Mouse (Mus musculus) stomach, embryonic 16.5 days (tissue): ENCODE data around the gene Rps3. TPM values are rescaled to one million over a fixed set of nuclear protein-coding genes. Genes with fewer than 3 reads are reported as not detected.

ENCODE experiments used
- ATAC-seq: fragments of 200-750 bp; cut with Nextera tagmentation; 2 replicates; pipeline ENCODE4 v1.8.0; 2017; ENCODE audit warnings: moderate number of reproducible peaks, moderate TSS enrichment; ENCODE audit not compliant: insufficient read depth, low FRiP score
- H3K27ac ChIP-seq: fragments of 300-500 bp; sonication (generic); 2 replicates; pipeline ENCODE4 v1.5.1; 2014; ENCODE audit warnings: low read length
- H3K27me3 ChIP-seq: fragments of 300-500 bp; sonication (generic); 2 replicates; pipeline ENCODE4 v1.6.1; 2014; ENCODE audit warnings: low read length, control low read depth, mixed read lengths; ENCODE audit not compliant: control insufficient read depth, insufficient read depth
- H3K36me3 ChIP-seq: fragments of 300-500 bp; sonication (generic); 2 replicates; pipeline ENCODE4 v1.6.1; 2014; ENCODE audit warnings: low read length; ENCODE audit not compliant: control insufficient read depth, insufficient read depth
- H3K4me1 ChIP-seq: fragments of 300-500 bp; sonication (generic); 2 replicates; pipeline ENCODE4 v1.6.1; 2014; ENCODE audit warnings: low read length, control low read depth, mixed read lengths; ENCODE audit not compliant: control insufficient read depth, insufficient read depth
- H3K4me2 ChIP-seq: fragments of 300-500 bp; sonication (generic); 2 replicates; pipeline ENCODE4 v1.6.1; 2014; ENCODE audit warnings: low read depth, low read length, mixed read lengths
- H3K4me3 ChIP-seq: fragments of 300-500 bp; sonication (generic); replicated peaks from 2 replicates; pipeline ENCODE4 v1.5.1; 2014; ENCODE audit warnings: mild to moderate bottlenecking, low read length
- H3K9ac ChIP-seq: fragments of 300-500 bp; sonication (generic); 2 replicates; pipeline ENCODE4 v1.6.1; 2014; ENCODE audit warnings: low read length
- H3K9me3 ChIP-seq: fragments of 300-500 bp; sonication (generic); replicated peaks from 2 replicates; pipeline ENCODE4 v1.6.1; 2016; ENCODE audit warnings: low read length, control low read depth; ENCODE audit not compliant: control insufficient read depth
- WGBS: fragments of 180-500 bp; shearing (Covaris S2); extraction: QIAGEN DNeasy Blood & Tissue Kit; methylation state at CpG from one replicate; pipeline ENCODE4 v1.1.7; 2014; 5-methylcytosine and 5-hydroxymethylcytosine counted together
- polyA plus RNA-seq: library from polyadenylated mRNA; unstranded; fragments of >200 nt; fragmentation: Nextera tagmentation; extraction: Ambion mirVana; gene quantifications from 2 replicates; pipeline ENCODE4 v1.2.1, GENCODE M21; 2015

Gene Rps3
- polyA plus RNA-seq, 1 experiment from 2014 or later = 743 TPM

- Histone ChIP-seq H3K27me3 (no peaks in the 10 kb centered on the region), H3K9ac (peak overlapping the region; percentile 31; the same call in 1 of the 2 replicates), H3K9me3 (no peaks in the 10 kb centered on the region), H3K36me3 (no peaks in the 10 kb centered on the region), H3K4me3 (no peak overlapping the region), H3K4me2 (no peak overlapping the region), H3K27ac (peak overlapping the region; percentile 73), H3K4me1 (peaks cover 15% of the 10 kb centered on the region)
- ATAC-seq = peak; percentile 86
- 13% methylated on average over 6 of the region's 6 CpGs for WGBS
These were observed 41.9 kb downstream of the Rps3 start for GRCm38 (mm10) chr7:99441534-99442072.

GRCm38 (mm10) chr7:99438881-99439280 lies 44.7 kb downstream of the Rps3 start:
- Histone ChIP-seq H3K4me2 (no peak overlapping the region), H3K4me3 (no peak overlapping the region), H3K36me3 (no peaks in the 10 kb centered on the region), H3K9ac (no peak overlapping the region), H3K27me3 (no peaks in the 10 kb centered on the region), H3K27ac (no peak overlapping the region), H3K9me3 (no peaks in the 10 kb centered on the region), H3K4me1 (peaks cover 24% of the 10 kb centered on the region)
- no peak for ATAC-seq
- WGBS = 75% methylated on average over 10 of the region's 10 CpGs

DNA sequence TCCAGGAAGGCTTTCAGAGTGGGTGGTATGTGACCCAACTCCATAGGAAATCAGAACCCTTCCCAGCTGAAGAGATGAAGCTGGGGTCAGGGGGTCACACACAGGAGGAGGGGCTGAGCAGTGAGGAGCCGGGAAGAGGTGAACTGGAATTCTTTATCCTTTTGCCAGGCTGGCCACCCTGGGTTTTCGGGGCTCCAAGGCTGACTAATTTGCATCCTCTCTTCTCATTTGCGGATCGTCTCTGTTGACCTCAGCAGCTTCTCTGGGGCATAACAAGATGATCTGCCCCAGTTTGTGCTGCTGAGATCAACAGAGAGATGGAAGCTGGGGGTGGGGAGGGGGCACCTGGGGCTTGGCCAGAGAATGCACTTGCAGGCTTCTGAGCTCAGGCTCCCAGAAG lies 47.0 kb downstream of the Rps3 start:
- Histone ChIP-seq H3K9me3 (no peaks in the 10 kb centered on the region), H3K36me3 (no peaks in the 10 kb centered on the region), H3K4me2 (no peak overlapping the region), H3K4me3 (no peak overlapping the region), H3K4me1 (peaks cover 16% of the 10 kb centered on the region), H3K27ac (no peak overlapping the region), H3K27me3 (no peaks in the 10 kb centered on the region), H3K9ac (no peak overlapping the region)
- 28% methylated on average over 4 of the region's 4 CpGs for WGBS
- no peak for ATAC-seq

DNA sequence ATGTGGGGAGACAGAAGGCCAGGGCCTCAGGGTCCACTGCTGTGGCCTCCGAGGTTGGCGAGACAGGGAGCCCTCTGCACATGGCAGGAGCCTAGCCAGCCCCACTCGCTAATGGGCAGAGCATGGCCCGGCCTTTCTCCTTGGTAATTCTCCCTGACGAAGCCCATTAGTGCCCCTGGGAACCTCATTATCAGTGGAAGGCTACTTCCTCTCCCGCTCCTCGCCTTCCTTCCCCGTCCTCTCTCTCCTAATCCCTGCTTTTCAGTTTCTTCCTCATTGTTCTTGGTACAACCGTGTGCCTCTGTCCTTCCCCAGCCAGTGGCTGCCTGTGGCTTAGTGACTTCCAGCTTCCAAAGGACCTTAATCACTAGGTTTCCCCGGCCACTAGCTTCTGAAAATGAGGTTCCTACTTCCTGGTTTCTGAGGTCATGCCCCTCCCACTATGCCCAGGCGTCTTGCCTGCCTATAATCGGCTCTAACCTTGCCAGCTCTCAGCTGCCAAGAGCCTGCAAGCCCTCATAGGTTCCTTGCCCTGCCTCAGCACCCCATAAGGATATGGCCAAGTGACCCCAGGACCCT lies 48.8 kb downstream of the Rps3 start:
- ATAC-seq = no peak
- H3K9ac ChIP-seq = no peak overlapping the region
- no peaks in the 10 kb centered on the region for H3K36me3 ChIP-seq
- H3K27ac ChIP-seq = peak overlapping the region; percentile 53
- 41% methylated on average over 12 of the region's 12 CpGs for WGBS
- H3K9me3 ChIP-seq = no peaks in the 10 kb centered on the region
- no peaks in the 10 kb centered on the region for H3K27me3 ChIP-seq
- H3K4me3 ChIP-seq = no peak overlapping the region
- peaks cover 15% of the 10 kb centered on the region for H3K4me1 ChIP-seq
- H3K4me2 ChIP-seq = no peak overlapping the region; the same call in 1 of the 2 replicates

GRCm38 (mm10) chr7:99432863-99433262 lies 50.7 kb downstream of the Rps3 start:
- no peak overlapping the region for H3K27ac ChIP-seq
- no peaks in the 10 kb centered on the region for H3K27me3 ChIP-seq
- H3K4me2 ChIP-seq = no peak overlapping the region
- ATAC-seq = no peak
- H3K4me3 ChIP-seq = no peak overlapping the region
- peaks cover 22% of the 10 kb centered on the region for H3K4me1 ChIP-seq
- H3K36me3 ChIP-seq = no peaks in the 10 kb centered on the region
- H3K9me3 ChIP-seq = no peaks in the 10 kb centered on the region
- WGBS = 86% methylated on average over 6 of the region's 6 CpGs
- no peak overlapping the region for H3K9ac ChIP-seq

DNA sequence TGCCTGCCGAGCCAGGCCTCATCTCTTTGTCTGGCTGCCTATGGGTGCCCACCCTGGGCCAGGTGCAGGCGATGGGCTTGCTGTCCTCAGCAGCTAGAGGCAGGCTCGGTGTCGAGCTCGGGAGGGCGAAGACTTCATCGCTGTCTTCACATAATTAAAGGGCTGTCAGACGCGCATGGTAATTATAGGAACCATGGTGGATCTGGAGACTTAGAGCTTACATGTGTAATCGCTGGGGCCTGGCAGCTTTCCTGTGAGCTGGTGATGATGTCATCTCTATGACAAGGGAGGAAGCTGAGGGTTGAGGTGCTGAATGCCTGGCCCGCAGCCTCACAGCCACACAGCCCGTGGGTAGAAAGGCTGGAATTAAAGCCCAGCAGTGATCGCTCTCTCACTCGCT lies 51.3 kb downstream of the Rps3 start:
- H3K4me3 ChIP-seq = no peak overlapping the region
- no peak overlapping the region for H3K27ac ChIP-seq
- ATAC-seq = no peak
- WGBS = 70% methylated on average over 14 of the region's 14 CpGs
- no peak overlapping the region for H3K9ac ChIP-seq
- peaks cover 22% of the 10 kb centered on the region for H3K4me1 ChIP-seq
- no peaks in the 10 kb centered on the region for H3K9me3 ChIP-seq
- H3K36me3 ChIP-seq = no peaks in the 10 kb centered on the region
- no peak overlapping the region for H3K4me2 ChIP-seq
- H3K27me3 ChIP-seq = no peaks in the 10 kb centered on the region

DNA sequence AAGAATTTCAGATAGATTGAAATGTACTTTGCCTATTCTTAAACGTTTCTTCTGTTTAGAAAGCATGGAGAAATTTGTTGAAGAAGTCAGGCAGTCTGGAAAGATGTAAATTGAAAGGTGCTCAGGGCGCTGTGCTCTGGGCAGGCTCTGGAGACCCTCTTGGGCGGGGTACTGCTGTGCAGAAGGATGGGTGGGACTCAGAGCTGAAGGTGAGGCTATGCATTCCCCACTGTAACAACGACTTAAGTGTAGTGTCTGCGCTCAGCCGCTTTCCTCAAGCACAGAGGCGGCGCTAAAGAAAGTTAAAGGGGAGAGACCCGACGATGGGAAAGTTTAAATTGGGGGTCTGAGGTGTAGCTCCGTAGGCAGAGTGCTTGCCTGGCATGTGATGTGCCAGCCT lies 53.3 kb downstream of the Rps3 start:
- H3K27me3 ChIP-seq = no peaks in the 10 kb centered on the region
- no peak overlapping the region for H3K4me3 ChIP-seq
- 65% methylated on average over 11 of the region's 11 CpGs for WGBS
- no peak overlapping the region for H3K4me2 ChIP-seq
- H3K4me1 ChIP-seq = peaks cover 21% of the 10 kb centered on the region
- no peak for ATAC-seq
- peak overlapping the region; percentile 23; the same call in 1 of the 2 replicates for H3K27ac ChIP-seq
- H3K9ac ChIP-seq = no peak overlapping the region
- no peaks in the 10 kb centered on the region for H3K36me3 ChIP-seq
- H3K9me3 ChIP-seq = no peaks in the 10 kb centered on the region

DNA sequence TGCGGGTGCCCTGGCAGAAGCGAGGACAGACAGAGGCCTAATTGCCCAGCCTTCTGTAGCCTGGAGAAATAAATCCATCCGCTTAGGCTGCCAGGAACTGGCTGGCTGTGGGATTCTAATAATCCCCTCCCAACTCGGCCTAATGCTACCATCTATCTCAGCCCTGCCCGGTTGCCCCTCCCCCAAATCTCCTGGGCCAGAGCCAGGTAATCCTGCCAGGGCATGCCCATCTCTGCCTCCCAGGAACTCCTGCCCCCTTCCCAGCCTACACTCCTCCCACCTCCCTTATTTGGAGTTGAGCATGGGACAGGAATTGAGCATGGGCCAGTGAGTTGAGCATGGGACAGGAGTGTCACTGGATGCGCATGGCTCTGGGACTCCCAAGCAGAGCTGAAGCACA lies 53.8 kb downstream of the Rps3 start:
- ATAC-seq = peak; percentile 46
- no peaks in the 10 kb centered on the region for H3K9me3 ChIP-seq
- WGBS = 46% methylated on average over 6 of the region's 6 CpGs
- H3K36me3 ChIP-seq = no peaks in the 10 kb centered on the region
- 0 out of 2 replicates have a peak overlapping the region, but pooled peaks have one; percentile 21 for H3K9ac ChIP-seq
- peaks cover 21% of the 10 kb centered on the region for H3K4me1 ChIP-seq
- no peak overlapping the region for H3K4me3 ChIP-seq
- no peaks in the 10 kb centered on the region for H3K27me3 ChIP-seq
- H3K4me2 ChIP-seq = no peak overlapping the region
- H3K27ac ChIP-seq = peak overlapping the region; percentile 23; the same call in 1 of the 2 replicates

GRCm38 (mm10) chr7:99428836-99429235 lies 54.7 kb downstream of the Rps3 start:
- Histone ChIP-seq H3K36me3 (no peaks in the 10 kb centered on the region), H3K4me3 (no peak overlapping the region), H3K9me3 (no peaks in the 10 kb centered on the region), H3K4me2 (no peak overlapping the region), H3K27me3 (no peaks in the 10 kb centered on the region), H3K4me1 (peaks cover 20% of the 10 kb centered on the region), H3K27ac (no peak overlapping the region), H3K9ac (no peak overlapping the region)
- ATAC-seq = no peak
- WGBS = 82% methylated on average over 5 of the region's 5 CpGs
